Mouse (Mus musculus) forebrain, embryonic 13.5 days (tissue): Measurements from ENCODE around the gene Igf2r. TPM values are rescaled to one million over a fixed set of nuclear protein-coding genes. Genes with fewer than 3 reads are reported as not detected.

Source experiments
- ATAC-seq: fragments of 200-750 bp; cut with Nextera tagmentation; 2 replicates; pipeline ENCODE4 v1.8.0; 2017
- H3K27ac ChIP-seq: fragments of 300-500 bp; sonication (generic); 2 replicates; pipeline ENCODE4 v1.5.1; 2015; ENCODE audit warnings: inconsistent platforms, mild to moderate bottlenecking, moderate library complexity
- H3K27me3 ChIP-seq: fragments of 300-500 bp; sonication (generic); 2 replicates; pipeline ENCODE4 v1.6.1; 2015; ENCODE audit warnings: mild to moderate bottlenecking, inconsistent platforms
- H3K36me3 ChIP-seq: fragments of 300-500 bp; sonication (generic); 2 replicates; pipeline ENCODE4 v1.6.1; 2015; ENCODE audit warnings: mild to moderate bottlenecking, inconsistent platforms; ENCODE audit not compliant: poor library complexity, severe bottlenecking
- H3K4me1 ChIP-seq: fragments of 300-500 bp; sonication (generic); 2 replicates; pipeline ENCODE4 v1.6.1; 2015; ENCODE audit warnings: inconsistent platforms
- H3K4me2 ChIP-seq: fragments of 300-500 bp; sonication (generic); 2 replicates; pipeline ENCODE4 v1.6.1; 2015; ENCODE audit warnings: inconsistent platforms, mild to moderate bottlenecking, moderate library complexity
- H3K4me3 ChIP-seq: fragments of 300-500 bp; sonication (generic); 2 replicates; pipeline ENCODE4 v1.5.1; 2015; ENCODE audit warnings: mild to moderate bottlenecking, inconsistent platforms
- H3K9ac ChIP-seq: fragments of 300-500 bp; sonication (generic); 2 replicates; pipeline ENCODE4 v1.6.1; 2015; ENCODE audit warnings: mild to moderate bottlenecking, inconsistent platforms
- H3K9me3 ChIP-seq: fragments of 300-500 bp; sonication (generic); replicated peaks from 2 replicates; pipeline ENCODE4 v1.6.1; 2016; ENCODE audit warnings: inconsistent platforms
- WGBS: fragments of 180-500 bp; shearing (Covaris S2); methylation state at CpG from one replicate; pipeline ENCODE4 v1.1.7; 2015; 5-methylcytosine and 5-hydroxymethylcytosine counted together
- polyA plus RNA-seq: library from polyadenylated mRNA; unstranded; fragments of >200 nt; fragmentation: Nextera tagmentation; extraction: Ambion mirVana; gene quantifications from 2 replicates; pipeline ENCODE4 v1.2.1, GENCODE M21; 2015

Igf2r gene
- polyA plus RNA-seq, 1 experiment from 2014 or later: 10.5 TPM

GRCm38 (mm10) chr17:12669363-12669679 is 100.1 kb downstream of the Igf2r start:
- Histone ChIP-seq H3K4me2 (no peak overlapping the region), H3K9me3 (no peaks in the 10 kb centered on the region), H3K36me3 (no peaks in the 10 kb centered on the region), H3K27ac (no peak overlapping the region), H3K27me3 (no peaks in the 10 kb centered on the region), H3K4me1 (no peaks in the 10 kb centered on the region), H3K4me3 (no peak overlapping the region), H3K9ac (no peak overlapping the region)
- ATAC-seq: no peak

DNA sequence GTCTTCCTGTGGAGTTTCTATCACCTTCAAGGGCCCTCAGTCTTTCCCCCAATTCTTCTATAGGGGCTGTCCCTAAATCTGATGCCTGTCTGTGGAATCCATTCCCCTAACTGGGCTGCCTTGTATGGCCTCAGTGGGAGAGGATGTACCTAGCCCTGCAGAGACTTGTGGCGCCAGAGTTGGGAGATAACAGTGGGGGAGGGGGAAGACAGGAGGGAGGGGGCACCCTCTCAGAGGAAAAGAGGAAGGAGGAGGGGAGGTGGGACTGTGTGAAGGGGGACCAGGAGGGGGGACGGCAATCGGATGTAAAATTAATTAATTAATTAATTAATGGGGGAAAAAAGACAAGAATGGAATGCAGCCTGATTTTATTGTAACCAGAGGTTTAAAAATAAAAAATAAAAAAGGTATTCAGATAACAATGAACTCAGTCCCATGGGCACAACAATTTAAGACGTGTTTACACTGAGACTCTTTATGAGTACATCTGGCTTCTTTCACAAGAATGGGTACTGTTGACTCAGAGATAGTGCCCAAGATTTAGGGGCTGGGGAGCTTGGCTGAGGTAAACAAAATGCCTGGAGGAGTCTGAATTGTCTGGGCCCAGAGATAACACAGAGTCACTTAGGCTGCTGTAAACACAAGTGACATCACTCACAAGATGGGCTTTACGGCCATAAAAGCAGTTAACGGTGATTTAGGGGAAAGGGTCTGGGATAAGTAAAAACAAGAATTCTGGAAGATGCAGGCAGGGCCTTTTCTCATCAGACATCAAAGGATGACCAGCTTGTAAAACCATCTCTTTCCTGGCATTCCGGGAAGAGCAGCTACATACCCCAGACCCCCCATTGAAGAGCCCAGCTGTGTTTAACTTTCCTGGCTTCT is 100.7 kb downstream of the Igf2r start:
- Histone ChIP-seq H3K4me1 (no peaks in the 10 kb centered on the region), H3K27ac (no peak overlapping the region), H3K4me2 (no peak overlapping the region), H3K9me3 (no peaks in the 10 kb centered on the region), H3K36me3 (no peaks in the 10 kb centered on the region), H3K4me3 (no peak overlapping the region), H3K9ac (no peak overlapping the region), H3K27me3 (no peaks in the 10 kb centered on the region)
- WGBS: 67% methylated on average over 7 of the region's 7 CpGs
- ATAC-seq: no peak

GRCm38 (mm10) chr17:12664156-12664555 is 105.3 kb downstream of the Igf2r start:
- no peaks in the 10 kb centered on the region for H3K27me3 ChIP-seq
- no peak overlapping the region for H3K27ac ChIP-seq
- H3K4me1 ChIP-seq: no peaks in the 10 kb centered on the region
- no peak for ATAC-seq
- no peak overlapping the region for H3K4me2 ChIP-seq
- no peaks in the 10 kb centered on the region for H3K9me3 ChIP-seq
- no peak overlapping the region for H3K4me3 ChIP-seq
- H3K36me3 ChIP-seq: no peaks in the 10 kb centered on the region
- no peak overlapping the region for H3K9ac ChIP-seq
- WGBS: 84% methylated on average over 8 of the region's 8 CpGs

GRCm38 (mm10) chr17:12660572-12661260 is 108.7 kb downstream of the Igf2r start:
- WGBS: 74% methylated on average over 13 of the region's 13 CpGs
- Histone ChIP-seq H3K4me2 (no peak overlapping the region), H3K36me3 (no peaks in the 10 kb centered on the region), H3K27ac (no peak overlapping the region), H3K27me3 (no peaks in the 10 kb centered on the region), H3K9ac (no peak overlapping the region), H3K9me3 (no peaks in the 10 kb centered on the region), H3K4me3 (no peak overlapping the region), H3K4me1 (no peaks in the 10 kb centered on the region)
- 0 out of 2 replicates have a peak, but pooled peaks have one; percentile 21 for ATAC-seq

DNA sequence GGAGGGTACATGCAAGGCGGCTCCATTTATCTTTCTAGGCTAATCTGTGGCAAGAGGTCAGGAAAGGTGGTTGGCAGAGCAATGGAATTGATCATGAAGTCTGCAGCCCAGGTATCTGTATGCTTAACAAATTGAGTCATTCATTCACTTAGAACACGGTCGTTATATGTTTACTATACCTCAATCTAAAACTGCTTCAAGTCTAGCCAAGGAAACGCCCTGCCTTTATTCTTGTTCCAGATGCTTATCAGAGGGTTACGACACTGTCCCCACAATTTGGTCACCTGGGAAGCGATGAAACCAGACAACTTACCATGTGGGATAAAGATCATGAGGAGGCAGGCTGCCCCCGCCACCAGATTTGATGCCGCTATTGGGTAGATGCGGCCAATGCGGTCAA is 110.2 kb downstream of the Igf2r start:
- 93% methylated on average over 10 of the region's 10 CpGs for WGBS
- Histone ChIP-seq H3K27ac (no peak overlapping the region), H3K36me3 (no peaks in the 10 kb centered on the region), H3K4me3 (no peak overlapping the region), H3K4me1 (no peaks in the 10 kb centered on the region), H3K9ac (no peak overlapping the region), H3K4me2 (no peak overlapping the region), H3K27me3 (no peaks in the 10 kb centered on the region), H3K9me3 (no peaks in the 10 kb centered on the region)
- ATAC-seq: no peak

- H3K9ac ChIP-seq: no peak overlapping the region
- ATAC-seq: no peak
- H3K9me3 ChIP-seq: no peaks in the 10 kb centered on the region
- 83% methylated on average over 7 of the region's 7 CpGs for WGBS
- no peaks in the 10 kb centered on the region for H3K27me3 ChIP-seq
- H3K36me3 ChIP-seq: no peaks in the 10 kb centered on the region
- H3K4me1 ChIP-seq: no peaks in the 10 kb centered on the region
- H3K4me3 ChIP-seq: no peak overlapping the region
- no peak overlapping the region for H3K27ac ChIP-seq
- no peak overlapping the region for H3K4me2 ChIP-seq
Measured at GRCm38 (mm10) chr17:12658784-12659183, 110.7 kb downstream of the Igf2r start.

- 88% methylated on average over 7 of the region's 7 CpGs for WGBS
- Histone ChIP-seq H3K36me3 (no peaks in the 10 kb centered on the region), H3K9ac (no peak overlapping the region), H3K4me1 (no peaks in the 10 kb centered on the region), H3K4me2 (no peak overlapping the region), H3K4me3 (no peak overlapping the region), H3K27ac (no peak overlapping the region), H3K27me3 (no peaks in the 10 kb centered on the region), H3K9me3 (no peaks in the 10 kb centered on the region)
- ATAC-seq: no peak
Measured at GRCm38 (mm10) chr17:12655826-12656225, 113.6 kb downstream of the Igf2r start.

- Histone ChIP-seq H3K4me3 (no peak overlapping the region), H3K27me3 (no peaks in the 10 kb centered on the region), H3K27ac (no peak overlapping the region), H3K36me3 (no peaks in the 10 kb centered on the region), H3K4me2 (no peak overlapping the region), H3K4me1 (no peaks in the 10 kb centered on the region), H3K9ac (no peak overlapping the region), H3K9me3 (no peaks in the 10 kb centered on the region)
- 61% methylated on average over 3 of the region's 3 CpGs for WGBS
- no peak for ATAC-seq
Measured at GRCm38 (mm10) chr17:12654061-12654460, 115.4 kb downstream of the Igf2r start.

DNA sequence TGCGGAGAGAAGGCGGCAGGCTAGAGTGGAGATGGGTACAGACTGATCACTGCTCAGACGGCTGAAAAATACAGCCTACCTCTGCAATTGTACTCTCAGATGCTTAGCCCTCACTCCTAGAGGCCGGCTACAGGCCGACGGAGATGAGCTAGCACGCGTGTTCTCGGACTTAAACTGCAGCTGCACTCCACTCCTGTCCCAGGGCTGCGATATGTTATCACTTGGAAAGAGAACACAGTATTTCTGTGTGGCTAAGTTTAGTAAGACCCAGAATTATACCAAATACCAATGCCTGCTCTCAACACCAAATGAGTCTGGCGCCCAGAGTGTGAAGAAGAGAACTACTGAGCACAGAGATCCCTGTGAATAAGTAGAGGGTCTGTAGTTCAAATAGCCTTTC is 116.9 kb downstream of the Igf2r start:
- H3K9me3 ChIP-seq: no peaks in the 10 kb centered on the region
- no peak overlapping the region for H3K27ac ChIP-seq
- no peak overlapping the region for H3K9ac ChIP-seq
- no peak overlapping the region for H3K4me2 ChIP-seq
- ATAC-seq: no peak
- no peak overlapping the region for H3K4me3 ChIP-seq
- no peaks in the 10 kb centered on the region for H3K27me3 ChIP-seq
- H3K36me3 ChIP-seq: no peaks in the 10 kb centered on the region
- H3K4me1 ChIP-seq: no peaks in the 10 kb centered on the region
- 94% methylated on average over 11 of the region's 11 CpGs for WGBS

DNA sequence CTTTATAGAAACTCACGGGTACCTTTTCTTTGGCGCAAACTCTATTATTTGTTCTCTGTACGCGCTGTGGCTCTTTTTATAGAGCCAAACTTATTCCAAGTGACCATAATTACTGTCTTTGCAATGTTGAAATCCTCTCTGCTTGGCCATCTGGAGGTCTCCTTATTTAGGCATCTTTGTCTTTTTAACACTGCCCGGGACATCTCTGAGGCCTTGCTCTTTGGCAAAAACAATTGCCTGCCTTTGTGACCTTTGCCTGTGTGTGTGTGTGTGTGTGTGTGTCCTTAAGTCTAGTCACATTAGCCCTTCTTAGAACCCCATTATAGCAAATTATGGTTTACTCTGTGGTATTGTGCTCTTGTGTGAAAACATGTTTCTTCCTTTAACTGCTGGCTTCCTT is 124.0 kb downstream of the Igf2r start:
- Histone ChIP-seq H3K4me3 (no peak overlapping the region), H3K9ac (no peak overlapping the region), H3K27ac (no peak overlapping the region), H3K36me3 (no peaks in the 10 kb centered on the region), H3K9me3 (no peaks in the 10 kb centered on the region), H3K27me3 (no peaks in the 10 kb centered on the region), H3K4me2 (no peak overlapping the region), H3K4me1 (no peaks in the 10 kb centered on the region)
- no peak for ATAC-seq
- 77% methylated on average over 5 of the region's 5 CpGs for WGBS

GRCm38 (mm10) chr17:12641087-12641486 is 128.4 kb downstream of the Igf2r start:
- no peaks in the 10 kb centered on the region for H3K27me3 ChIP-seq
- no peak overlapping the region for H3K9ac ChIP-seq
- H3K9me3 ChIP-seq: 0 out of 2 replicates have a peak, but pooled peaks cover 3% of the 10 kb centered on the region
- no peak for ATAC-seq
- H3K4me3 ChIP-seq: no peak overlapping the region
- no peak overlapping the region for H3K4me2 ChIP-seq
- no peaks in the 10 kb centered on the region for H3K4me1 ChIP-seq
- no peak overlapping the region for H3K27ac ChIP-seq
- WGBS: 77% methylated on average over 4 of the region's 4 CpGs
- no peaks in the 10 kb centered on the region for H3K36me3 ChIP-seq

DNA sequence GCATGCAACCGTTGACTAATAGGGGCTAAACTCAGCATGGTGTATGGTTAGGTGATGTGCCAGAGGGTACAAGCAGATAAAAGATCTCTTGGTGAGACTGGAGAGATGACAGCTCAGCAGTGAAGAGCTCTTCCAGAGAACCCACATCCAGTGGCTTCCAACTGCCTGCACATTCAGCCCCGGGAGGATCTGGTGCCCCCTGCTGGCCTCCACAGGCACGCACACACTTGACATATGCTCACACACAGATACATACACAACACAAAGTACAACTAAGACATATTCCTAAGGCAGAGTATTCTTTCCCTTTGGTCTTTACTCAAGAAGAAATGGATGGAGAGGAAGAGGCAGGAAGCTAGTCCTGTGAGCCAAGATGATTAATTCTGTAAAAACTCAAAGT is 129.9 kb downstream of the Igf2r start:
- H3K9ac ChIP-seq: no peak overlapping the region
- H3K4me3 ChIP-seq: no peak overlapping the region
- H3K4me1 ChIP-seq: no peaks in the 10 kb centered on the region
- H3K4me2 ChIP-seq: no peak overlapping the region
- 0 out of 2 replicates have a peak, but pooled peaks cover 3% of the 10 kb centered on the region for H3K9me3 ChIP-seq
- ATAC-seq: no peak
- no peaks in the 10 kb centered on the region for H3K27me3 ChIP-seq
- 84% methylated on average over 3 of the region's 3 CpGs for WGBS
- H3K36me3 ChIP-seq: no peaks in the 10 kb centered on the region
- H3K27ac ChIP-seq: no peak overlapping the region
